Mouse (Mus musculus) midbrain, postnatal 0 days (tissue): ENCODE results near the gene Dcun1d4. TPM values are rescaled to one million over a fixed set of nuclear protein-coding genes. Genes with fewer than 3 reads are reported as not detected.

Experiments
- ATAC-seq: fragments of 200-750 bp; cut with Nextera tagmentation; 2 replicates; pipeline ENCODE4 v1.8.0; 2017; ENCODE audit warnings: moderate number of reproducible peaks, mild to moderate bottlenecking, moderate TSS enrichment, moderate library complexity; ENCODE audit not compliant: low FRiP score
- DNase-seq: peaks from one replicate; pipeline ENCODE4 v3.0.0-alpha.2; 2015; ENCODE audit warnings: low spot score
- H3K27ac ChIP-seq: fragments of 300-500 bp; sonication (generic); 2 replicates; pipeline ENCODE4 v1.5.1; 2014; ENCODE audit warnings: low read depth, mild to moderate bottlenecking, low read length, mixed read lengths
- H3K27me3 ChIP-seq: fragments of 300-500 bp; sonication (generic); 2 replicates; pipeline ENCODE4 v1.6.1; 2014; ENCODE audit warnings: low read length, control low read depth, mixed read lengths; ENCODE audit not compliant: insufficient read depth
- H3K36me3 ChIP-seq: fragments of 300-500 bp; sonication (generic); 2 replicates; pipeline ENCODE4 v1.6.1; 2014; ENCODE audit warnings: low read length, control low read depth, mixed read lengths; ENCODE audit not compliant: insufficient read depth
- H3K4me1 ChIP-seq: fragments of 300-500 bp; sonication (generic); 2 replicates; pipeline ENCODE4 v1.6.1; 2014; ENCODE audit warnings: mild to moderate bottlenecking, control low read depth, antibody characterized with exemption, low read length, mixed read lengths; ENCODE audit not compliant: insufficient read depth
- H3K4me2 ChIP-seq: fragments of 300-500 bp; sonication (generic); 2 replicates; pipeline ENCODE4 v1.6.1; 2014; ENCODE audit warnings: low read depth, mild to moderate bottlenecking, low read length, mixed read lengths; ENCODE audit not compliant: poor library complexity, severe bottlenecking
- H3K4me3 ChIP-seq: fragments of 300-500 bp; sonication (generic); 2 replicates; pipeline ENCODE4 v1.5.1; 2014; ENCODE audit warnings: low read depth, mild to moderate bottlenecking, low read length, moderate library complexity
- H3K9ac ChIP-seq: fragments of 300-500 bp; sonication (generic); replicated peaks from 2 replicates; pipeline ENCODE4 v1.6.1; 2014; ENCODE audit warnings: mild to moderate bottlenecking, low read length, moderate library complexity, mixed read lengths; ENCODE audit not compliant: poor library complexity, severe bottlenecking
- H3K9me3 ChIP-seq: fragments of 300-500 bp; sonication (generic); 2 replicates; pipeline ENCODE4 v1.6.1; 2016; ENCODE audit warnings: low read length, control low read depth
- CTCF ChIP-seq: IDR thresholded peaks from 2 replicates; pipeline ENCODE4 v1.5.1; 2016; ENCODE audit warnings: antibody characterized with exemption, mild to moderate bottlenecking
- WGBS: fragments of 180-500 bp; shearing (Covaris S2); extraction: QIAGEN DNeasy Blood & Tissue Kit; methylation state at CpG from one replicate; pipeline ENCODE4 v1.1.7; 2014; 5-methylcytosine and 5-hydroxymethylcytosine counted together
- polyA plus RNA-seq: library from polyadenylated mRNA; unstranded; fragments of >200 nt; fragmentation: Nextera tagmentation; extraction: Ambion mirVana; gene quantifications from 2 replicates; pipeline ENCODE4 v1.2.1, GENCODE M21; 2015
- total RNA-seq: library from RNA; depleted of rRNA; stranded (reverse); fragments of >200 nt; gene quantifications from 2 replicates; pipeline ENCODE4 v1.2.3, GENCODE M21; 2014; rRNA removed

Dcun1d4 gene
- total and polyA plus RNA-seq, 2 experiments from 2014 or later = 31.1 to 46.2 TPM

- TF ChIP-seq CTCF = no peak
- H3K4me1 ChIP-seq = 0 out of 2 replicates have a peak, but pooled peaks cover 4% of the 10 kb centered on the region
- H3K4me3 ChIP-seq = no peak overlapping the region
- WGBS = 38% methylated on average over 8 of the region's 8 CpGs
- ATAC-seq = no peak
- no peak overlapping the region for H3K4me2 ChIP-seq
- no peaks in the 10 kb centered on the region for H3K9me3 ChIP-seq
- peak; percentile 46 for DNase-seq
- H3K36me3 ChIP-seq = no peaks in the 10 kb centered on the region
- H3K9ac ChIP-seq = no peak overlapping the region
- no peak overlapping the region for H3K27ac ChIP-seq
- H3K27me3 ChIP-seq = no peaks in the 10 kb centered on the region
These were observed 120.6 kb downstream of the Dcun1d4 start for GRCm38 (mm10) chr5:73601361-73601763.

- DNase-seq (no peak), ATAC-seq (no peak)
- Histone ChIP-seq H3K9me3 (no peaks in the 10 kb centered on the region), H3K36me3 (no peaks in the 10 kb centered on the region), H3K27ac (no peak overlapping the region), H3K9ac (no peak overlapping the region), H3K27me3 (no peaks in the 10 kb centered on the region), H3K4me1 (0 out of 2 replicates have a peak, but pooled peaks cover 4% of the 10 kb centered on the region), H3K4me2 (no peak overlapping the region), H3K4me3 (no peak overlapping the region)
- 86% methylated on average over 3 of the region's 3 CpGs for WGBS
- TF ChIP-seq CTCF = no peak
These were observed 122.1 kb downstream of the Dcun1d4 start for GRCm38 (mm10) chr5:73602865-73603264.

GRCm38 (mm10) chr5:73604542-73604941, 123.7 kb downstream of the Dcun1d4 start:
- ATAC-seq (no peak), DNase-seq (no peak)
- H3K27me3 ChIP-seq = no peaks in the 10 kb centered on the region
- no peak overlapping the region for H3K27ac ChIP-seq
- H3K4me3 ChIP-seq = no peak overlapping the region
- H3K9me3 ChIP-seq = no peaks in the 10 kb centered on the region
- no peaks in the 10 kb centered on the region for H3K36me3 ChIP-seq
- WGBS = 70% methylated on average over 6 of the region's 6 CpGs
- no peak overlapping the region for H3K9ac ChIP-seq
- no peak for TF ChIP-seq CTCF
- no peak overlapping the region for H3K4me2 ChIP-seq
- 0 out of 2 replicates have a peak, but pooled peaks cover 4% of the 10 kb centered on the region for H3K4me1 ChIP-seq

GRCm38 (mm10) chr5:73604964-73605363, 124.2 kb downstream of the Dcun1d4 start:
- H3K36me3 ChIP-seq = no peaks in the 10 kb centered on the region
- no peaks in the 10 kb centered on the region for H3K27me3 ChIP-seq
- H3K4me3 ChIP-seq = no peak overlapping the region
- 0 out of 2 replicates have a peak, but pooled peaks cover 4% of the 10 kb centered on the region for H3K4me1 ChIP-seq
- TF ChIP-seq CTCF = no peak
- ATAC-seq = no peak
- no peaks in the 10 kb centered on the region for H3K9me3 ChIP-seq
- DNase-seq = no peak
- no peak overlapping the region for H3K4me2 ChIP-seq
- H3K9ac ChIP-seq = no peak overlapping the region
- WGBS = 87% methylated on average over 6 of the region's 6 CpGs
- no peak overlapping the region for H3K27ac ChIP-seq

Other genes with a start within 250 kb of the Dcun1d4 start
- gene Fryl, start 224.4 kb upstream of the Dcun1d4 start, total RNA-seq = 52.8 and 66.2 TPM in 2 replicates
- gene Fryl, start 224.4 kb upstream of the Dcun1d4 start, polyA plus RNA-seq = 17.7 and 23.8 TPM in 2 replicates
- gene Ociad1, start 188.2 kb upstream of the Dcun1d4 start, total RNA-seq = 188 and 195 TPM in 2 replicates
- gene Ociad1, start 188.2 kb upstream of the Dcun1d4 start, polyA plus RNA-seq = 399 and 409 TPM in 2 replicates
- gene Ociad2, start 140.0 kb upstream of the Dcun1d4 start, total RNA-seq = 11.3 and 15.2 TPM in 2 replicates
- 27.5 and 30.0 TPM in 2 replicates for gene Ociad2, start 140.0 kb upstream of the Dcun1d4 start, polyA plus RNA-seq
- 0.99 TPM in 1 of 2 replicates, not detected in the other for gene Cwh43, start 74.9 kb upstream of the Dcun1d4 start, total RNA-seq
- 0.62 and 0.85 TPM in 2 replicates for gene Cwh43, start 74.9 kb upstream of the Dcun1d4 start, polyA plus RNA-seq
- gene Lrrc66, start 151.5 kb downstream of the Dcun1d4 start, total RNA-seq = not detected in 2 replicates
- gene Lrrc66, start 151.5 kb downstream of the Dcun1d4 start, polyA plus RNA-seq = not detected in 2 replicates
- 24.7 TPM in 2 replicates for gene Sgcb, start 166.8 kb downstream of the Dcun1d4 start, total RNA-seq
- gene Sgcb, start 166.8 kb downstream of the Dcun1d4 start, polyA plus RNA-seq = 49.7 and 53.5 TPM in 2 replicates
- gene Spata18, start 170.4 kb downstream of the Dcun1d4 start, total RNA-seq = 1.6 and 1.9 TPM in 2 replicates
- 0.63 and 0.69 TPM in 2 replicates for gene Spata18, start 170.4 kb downstream of the Dcun1d4 start, polyA plus RNA-seq